Mouse (Mus musculus): ENCODE data around the gene Prl7a2.

Gene Prl7a2

DNA sequence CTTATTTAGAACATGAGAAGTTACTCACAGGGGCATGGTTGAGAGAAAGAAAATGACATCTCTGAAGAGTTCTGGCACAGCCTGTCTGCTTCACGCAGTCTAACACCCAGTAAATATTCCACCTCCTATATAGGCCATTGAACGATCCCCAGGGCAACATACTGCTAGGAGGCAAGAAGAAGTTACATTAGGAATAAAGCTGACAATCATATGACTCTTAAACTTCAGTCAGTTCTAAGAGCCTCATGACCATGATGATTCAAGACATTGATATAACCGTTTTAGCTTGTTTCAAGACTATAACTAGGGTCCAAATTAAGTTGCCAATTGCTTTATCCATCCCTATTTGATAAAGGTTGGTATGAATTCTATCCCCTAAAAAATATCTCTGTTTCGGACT is at the start of gene Prl7a2:
Gene Prl7a2 (minus strand): TSS at position 101 of the 400 bp plus-strand sequence.
- no peak for DNase-seq

GRCm38 (mm10) chr13:27716636-27717035 is 48.8 kb upstream of the Prl7a2 start, which contains the start of gene Prl7d1:
Gene Prl7d1, minus strand, starts transcription at chr13:27716736.
- DNase-seq = no peak

DNA sequence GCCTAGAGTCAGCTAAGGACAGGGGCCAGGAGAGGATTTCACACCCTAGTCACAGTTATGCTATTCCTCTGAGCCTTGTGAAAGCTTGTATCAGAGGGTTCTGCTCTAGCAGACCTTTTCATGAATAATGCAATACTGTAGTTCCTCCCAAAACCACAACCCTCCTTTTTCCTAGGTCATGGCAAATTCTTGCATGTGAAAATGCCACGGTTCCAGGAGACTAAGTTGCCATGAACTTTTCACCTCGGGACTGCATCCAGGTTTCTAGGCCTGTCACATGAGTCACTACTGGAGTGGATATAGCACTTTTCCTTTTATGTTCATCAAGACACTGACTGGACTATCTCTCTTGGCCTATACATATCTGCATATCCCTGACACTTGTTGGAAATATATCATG is 38.7 kb upstream of the Prl7a2 start:
- DNase-seq = no peak

DNA sequence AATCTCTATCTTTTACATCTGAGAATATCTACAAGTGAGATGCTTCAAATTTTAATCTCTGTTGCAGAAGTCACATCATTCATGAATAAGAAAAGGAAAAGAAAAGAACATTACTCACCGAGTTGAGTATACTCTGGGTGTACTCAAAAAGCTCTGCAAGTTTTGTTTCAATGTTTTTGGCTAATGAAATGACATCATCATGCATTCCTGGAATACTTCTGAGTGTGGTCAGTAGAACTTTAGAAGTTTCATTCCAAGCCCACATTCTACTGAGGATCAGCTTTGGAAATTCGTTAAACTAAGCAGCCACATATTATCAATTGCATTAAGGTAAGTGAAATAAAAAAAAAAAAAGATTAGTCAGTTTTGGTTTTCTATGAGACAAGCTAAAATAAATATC is 7.1 kb downstream of the Prl7a2 start:
- DNase-seq = no peak

- DNase-seq = no peak
These were observed 25.4 kb downstream of the Prl7a2 start, which contains the start of gene Prl7a1 for GRCm38 (mm10) chr13:27642393-27642792. Gene Prl7a1, minus strand, starts transcription at chr13:27642493.

DNA sequence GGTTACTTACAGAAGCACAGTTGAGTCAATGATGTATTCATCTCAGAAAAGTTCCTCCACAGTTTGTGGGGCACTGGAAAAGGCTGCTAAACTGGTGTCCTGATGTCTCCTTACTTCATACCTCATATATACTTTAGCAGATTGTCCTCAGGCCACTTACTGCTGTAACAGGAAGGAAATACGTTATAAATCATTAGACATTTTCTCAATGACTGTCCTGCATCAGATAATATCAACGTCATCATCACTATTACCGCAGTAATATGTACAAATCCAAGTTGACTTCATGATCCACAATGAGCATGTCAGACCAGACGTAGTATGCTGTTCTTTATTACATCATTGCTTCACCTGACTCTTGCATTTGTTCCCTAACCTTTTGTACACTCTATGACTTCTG is 57.4 kb downstream of the Prl7a2 start, which contains the start of gene Prl7b1:
Gene Prl7b1 (minus strand): TSS at position 101 of the 400 bp plus-strand sequence.
- no peak for DNase-seq
